Mouse (Mus musculus) liver, embryonic 18 days (tissue): Measurements from ENCODE around the gene Tmem176a. TPM values are rescaled to one million over a fixed set of nuclear protein-coding genes. Genes with fewer than 3 reads are reported as not detected.

ENCODE experiments used
- polyA plus RNA-seq: library from polyadenylated mRNA; depleted of rRNA; stranded (reverse); fragments of >200 nt; gene quantifications from 2 replicates; pipeline ENCODE4 v1.2.3, GENCODE M21; 2012; rRNA removed

The Tmem176a gene
- polyA plus RNA-seq: 58.6 and 68.3 TPM in 2 replicates

GRCm38 (mm10) chr6:48840371-48840969 lies at the start of gene Tmem176a:
Gene Tmem176a (plus strand): TSS chr6:48840919.

GRCm38 (mm10) chr6:48840973-48841625 lies 380 bp downstream of the Tmem176a start, which contains the start of gene Tmem176b:
Gene Tmem176b (minus strand): TSS chr6:48841496.

GRCm38 (mm10) chr6:48872596-48872995 lies 31.9 kb downstream of the Tmem176a start, which contains the start of gene Aoc1:
Gene Aoc1 (plus strand): TSS chr6:48872896.

Other genes starting within 250 kb of the Tmem176a start
- gene Repin1, start 247.0 kb upstream of the Tmem176a start, polyA plus RNA-seq: 18.1 and 19.4 TPM in 2 replicates
- not detected in 2 replicates for gene Gm44965, start 247.0 kb upstream of the Tmem176a start, polyA plus RNA-seq
- 1.7 and 2.2 TPM in 2 replicates for gene Zfp775, start 238.9 kb upstream of the Tmem176a start, polyA plus RNA-seq
- 0.20 and 0.21 TPM in 2 replicates for gene AI854703, start 214.2 kb upstream of the Tmem176a start, polyA plus RNA-seq
- gene Gimap8, start 193.7 kb upstream of the Tmem176a start, polyA plus RNA-seq: 2.7 and 3.0 TPM in 2 replicates
- 6.6 and 7.7 TPM in 2 replicates for gene Gimap9, start 164.8 kb upstream of the Tmem176a start, polyA plus RNA-seq
- gene Gimap4, start 156.4 kb upstream of the Tmem176a start, polyA plus RNA-seq: 11.2 and 11.3 TPM in 2 replicates
- 8.6 and 9.2 TPM in 2 replicates for gene Gimap6, start 132.7 kb upstream of the Tmem176a start, polyA plus RNA-seq
- 0.65 and 0.77 TPM in 2 replicates for gene Gm28053, start 122.3 kb upstream of the Tmem176a start, polyA plus RNA-seq
- 0.06 and 0.25 TPM in 2 replicates for gene Gimap7, start 122.3 kb upstream of the Tmem176a start, polyA plus RNA-seq
- gene Gimap1, start 101.9 kb upstream of the Tmem176a start, polyA plus RNA-seq: 2.8 and 3.0 TPM in 2 replicates
- gene Gimap5, start 94.7 kb upstream of the Tmem176a start, polyA plus RNA-seq: 3.1 TPM in 2 replicates
- 0.42 and 0.68 TPM in 2 replicates for gene Gimap3, start 70.1 kb upstream of the Tmem176a start, polyA plus RNA-seq
- gene Tmem176b, start 577 bp downstream of the Tmem176a start, polyA plus RNA-seq: 220 and 232 TPM in 2 replicates
- gene Aoc1, start 32.0 kb downstream of the Tmem176a start, polyA plus RNA-seq: 0.08 and 0.23 TPM in 2 replicates
- not detected in 2 replicates for gene 1600015I10Rik, start 89.0 kb downstream of the Tmem176a start, polyA plus RNA-seq
- not detected in 2 replicates for gene Doxl2, start 134.0 kb downstream of the Tmem176a start, polyA plus RNA-seq
- gene Svs1, start 145.9 kb downstream of the Tmem176a start, polyA plus RNA-seq: not detected in 2 replicates
- 0.38 and 0.46 TPM in 2 replicates for gene Gpnmb, start 195.6 kb downstream of the Tmem176a start, polyA plus RNA-seq
- gene Malsu1, start 232.9 kb downstream of the Tmem176a start, polyA plus RNA-seq: 14.3 and 14.5 TPM in 2 replicates